Mouse (Mus musculus): ENCODE measurements at regions not wholly inside any gene's neighbourhood (a gene's known extent, or its start where the extent isn't known, plus 50 kb on each side); places are given as distances from the start of the nearest gene placed in this dataset.

DNA sequence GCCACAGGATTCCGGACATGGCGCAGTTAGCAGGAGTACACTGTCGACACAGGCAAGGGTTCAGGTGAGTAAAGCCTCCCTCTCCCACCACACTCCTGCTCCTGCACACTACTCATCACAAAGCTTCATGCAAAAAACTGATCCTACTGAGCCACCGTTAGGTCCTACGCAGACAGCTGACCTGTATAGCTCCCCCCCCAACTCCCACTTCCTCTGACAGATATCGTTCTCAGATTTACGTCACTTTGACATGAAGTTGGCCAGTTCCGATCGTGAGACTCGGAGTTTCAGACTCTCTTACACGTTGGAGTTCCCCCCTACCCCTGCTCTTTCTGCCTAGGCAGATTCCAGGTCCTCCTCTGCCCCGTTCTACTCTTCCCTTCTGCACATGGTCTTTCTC is 91.6 kb upstream of the Tmc1 start:
- TF ChIP-seq CTCF (IDR thresholded peaks at IDR 0.05; ENCODE audit: low read depth, low read length) (no peak), POLR2A (IDR thresholded peaks at IDR 0.05; ENCODE audit: extremely low read depth, insufficient read depth, low read length) (no peak)
